Mouse (Mus musculus): Measurements from ENCODE around the gene Krt88. TPM values are rescaled to one million over a fixed set of nuclear protein-coding genes. Genes with fewer than 3 reads are reported as not detected.

Gene Krt88
- polyA plus RNA-seq, 1 experiment from 2014 or later = not detected

DNA sequence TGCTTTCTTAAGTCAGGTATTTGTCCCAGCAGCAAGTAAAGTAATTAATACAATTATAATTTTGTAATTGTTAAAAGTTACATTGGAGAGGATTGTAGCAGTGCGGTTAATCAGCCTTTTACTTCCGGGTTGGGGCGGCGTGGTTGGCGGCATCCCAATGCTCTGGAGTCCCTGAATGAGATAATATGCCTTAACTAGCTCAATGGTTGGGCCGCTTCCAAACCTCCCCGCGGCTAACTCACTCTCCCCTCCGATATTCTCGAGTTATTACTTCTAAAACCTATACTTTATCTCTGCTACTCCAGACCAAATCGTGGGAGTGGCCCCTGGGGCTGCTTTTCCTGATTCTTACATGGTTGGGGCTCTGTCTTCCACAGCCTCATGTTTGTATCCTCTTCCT lies 972 bp upstream of the Krt88 start:
- no peak overlapping the region for H3K27ac ChIP-seq
- no peak for ATAC-seq (ENCODE audit: low FRiP score)
- no peaks in the 10 kb centered on the region for H3K36me3 ChIP-seq (replicated peaks)
- no peak overlapping the region for H3K4me3 ChIP-seq (replicated peaks)
- no peaks in the 10 kb centered on the region for H3K9me3 ChIP-seq
- H3K4me2 ChIP-seq = no peak overlapping the region
- no peak overlapping the region for H3K9ac ChIP-seq
- 0 out of 2 replicates have a peak, but pooled peaks cover 2% of the 10 kb centered on the region for H3K27me3 ChIP-seq
- H3K4me1 ChIP-seq = no peaks in the 10 kb centered on the region
- WGBS = 70% methylated on average over 11 of the region's 11 CpGs

DNA sequence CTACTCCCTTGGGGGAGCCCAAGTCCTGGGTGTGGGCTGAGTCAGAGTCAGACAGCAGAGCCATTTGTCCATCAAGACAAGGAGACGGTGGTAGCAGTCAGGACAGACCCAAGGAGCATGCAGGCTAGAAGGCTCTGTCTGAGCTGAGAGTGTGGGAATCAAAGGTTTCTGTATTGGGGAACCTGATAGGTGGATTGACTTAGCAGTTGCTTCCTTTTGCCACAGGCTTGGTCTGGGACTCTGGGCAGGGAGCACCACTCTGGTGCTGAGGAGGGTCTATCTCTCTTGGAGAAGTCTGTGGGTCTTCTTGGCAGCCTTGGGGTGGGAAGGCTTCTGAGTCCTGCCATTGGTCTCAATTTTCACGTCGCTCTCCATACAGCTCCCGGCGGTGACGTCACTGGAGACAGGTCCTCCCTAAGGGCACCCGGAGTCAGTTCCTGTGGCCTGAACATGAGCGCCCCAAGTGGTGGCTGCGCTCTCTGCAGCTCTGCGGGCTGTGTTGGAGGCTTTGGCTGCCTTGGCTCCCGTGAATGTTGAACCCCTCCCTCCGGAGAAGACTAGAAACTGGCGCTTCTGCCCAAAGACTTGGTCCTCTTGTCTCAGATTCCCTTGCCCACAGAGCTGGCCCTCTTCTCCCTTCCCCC lies 5.7 kb downstream of the Krt88 start:
- no peak for ATAC-seq (ENCODE audit: low FRiP score)
- Histone ChIP-seq H3K4me1 (peaks cover 4% of the 10 kb centered on the region), H3K9ac (no peak overlapping the region), H3K36me3 (replicated peaks) (no peaks in the 10 kb centered on the region), H3K4me3 (replicated peaks) (no peak overlapping the region), H3K27me3 (0 out of 2 replicates have a peak, but pooled peaks cover 2% of the 10 kb centered on the region), H3K27ac (no peak overlapping the region), H3K9me3 (0 out of 2 replicates have a peak, but pooled peaks cover 2% of the 10 kb centered on the region), H3K4me2 (0 out of 2 replicates have a peak overlapping the region, but pooled peaks have one; percentile 21)
- WGBS = 6% methylated on average over 13 of the region's 13 CpGs

DNA sequence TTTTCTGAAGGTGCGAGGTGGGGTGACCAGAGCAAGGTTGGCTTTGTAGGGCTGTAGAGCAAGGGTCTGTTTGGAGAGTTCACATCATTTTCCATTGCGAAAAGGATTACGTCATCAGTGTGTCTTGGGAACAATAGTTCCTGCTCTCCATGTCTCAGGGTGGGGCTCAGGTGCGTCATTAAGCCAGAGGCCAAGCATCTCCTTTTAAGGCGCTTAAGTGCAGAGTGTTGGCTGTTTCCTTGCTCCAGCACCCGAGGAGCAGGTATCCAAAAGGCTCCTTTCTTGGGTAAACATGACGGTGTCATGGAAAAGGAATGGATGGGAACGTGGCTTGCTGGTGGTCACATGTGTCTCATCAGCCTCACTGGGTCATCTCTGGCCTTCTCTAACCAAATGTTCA lies 7.2 kb downstream of the Krt88 start:
- Histone ChIP-seq H3K9ac (no peak overlapping the region), H3K27me3 (no peaks in the 10 kb centered on the region), H3K36me3 (replicated peaks) (no peaks in the 10 kb centered on the region), H3K4me3 (replicated peaks) (no peak overlapping the region), H3K27ac (no peak overlapping the region), H3K9me3 (0 out of 2 replicates have a peak, but pooled peaks cover 2% of the 10 kb centered on the region), H3K4me1 (peaks cover 10% of the 10 kb centered on the region), H3K4me2 (no peak overlapping the region)
- no peak for ATAC-seq (ENCODE audit: low FRiP score)
- WGBS = 87% methylated on average over 8 of the region's 8 CpGs

DNA sequence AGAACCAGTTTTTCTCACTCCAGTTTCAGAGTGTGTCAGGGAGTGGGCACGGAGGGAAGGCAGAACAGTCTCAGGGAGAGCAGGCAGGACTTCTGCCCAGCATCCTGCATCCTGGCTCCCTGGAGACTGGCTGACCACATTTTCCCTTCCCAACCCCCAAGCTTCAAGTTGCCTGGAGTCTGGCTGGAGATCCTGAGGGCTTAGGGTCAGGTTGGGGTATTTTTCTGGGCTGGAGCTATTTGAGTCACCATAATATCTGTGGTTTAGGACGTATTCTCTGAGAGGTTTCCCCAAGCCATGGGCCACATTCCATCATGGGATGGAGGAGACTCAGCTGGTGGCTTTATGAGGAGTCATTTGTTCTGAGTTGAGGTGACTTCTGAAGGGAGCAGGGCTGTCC lies 7.7 kb downstream of the Krt88 start:
- Histone ChIP-seq H3K27me3 (no peaks in the 10 kb centered on the region), H3K4me1 (peaks cover 10% of the 10 kb centered on the region), H3K9ac (no peak overlapping the region), H3K4me3 (replicated peaks) (no peak overlapping the region), H3K27ac (no peak overlapping the region), H3K9me3 (0 out of 2 replicates have a peak, but pooled peaks cover 2% of the 10 kb centered on the region), H3K4me2 (no peak overlapping the region), H3K36me3 (replicated peaks) (no peaks in the 10 kb centered on the region)
- WGBS = 96% methylated on average over 2 of the region's 2 CpGs
- ATAC-seq (ENCODE audit: low FRiP score) = no peak

GRCm38 (mm10) chr15:101455891-101456290 lies 8.3 kb downstream of the Krt88 start:
- H3K4me3 ChIP-seq (replicated peaks) = no peak overlapping the region
- no peak for ATAC-seq (ENCODE audit: low FRiP score)

GRCm38 (mm10) chr15:101458361-101458930 lies 10.9 kb downstream of the Krt88 start:
- H3K36me3 ChIP-seq (replicated peaks) = no peaks in the 10 kb centered on the region
- WGBS = 56% methylated on average over 16 of the region's 16 CpGs
- H3K27me3 ChIP-seq = no peaks in the 10 kb centered on the region
- no peak overlapping the region for H3K9ac ChIP-seq
- peaks cover 6% of the 10 kb centered on the region for H3K4me1 ChIP-seq
- no peak overlapping the region for H3K27ac ChIP-seq
- H3K4me3 ChIP-seq (replicated peaks) = no peak overlapping the region
- H3K4me2 ChIP-seq = no peak overlapping the region
- no peak for ATAC-seq (ENCODE audit: low FRiP score)
- H3K9me3 ChIP-seq = 0 out of 2 replicates have a peak, but pooled peaks cover 2% of the 10 kb centered on the region

More at GRCm38 (mm10) chr15:101455891-101456290, 8.3 kb downstream of the Krt88 start:
- no peak overlapping the region for H3K27ac ChIP-seq
- 89% methylated on average over 6 of the region's 6 CpGs for WGBS
- no peak overlapping the region for H3K4me2 ChIP-seq
- no peak overlapping the region for H3K9ac ChIP-seq
- H3K4me1 ChIP-seq = peaks cover 10% of the 10 kb centered on the region
- H3K9me3 ChIP-seq = 0 out of 2 replicates have a peak, but pooled peaks cover 2% of the 10 kb centered on the region
- no peaks in the 10 kb centered on the region for H3K36me3 ChIP-seq (replicated peaks)
- no peaks in the 10 kb centered on the region for H3K27me3 ChIP-seq

DNA sequence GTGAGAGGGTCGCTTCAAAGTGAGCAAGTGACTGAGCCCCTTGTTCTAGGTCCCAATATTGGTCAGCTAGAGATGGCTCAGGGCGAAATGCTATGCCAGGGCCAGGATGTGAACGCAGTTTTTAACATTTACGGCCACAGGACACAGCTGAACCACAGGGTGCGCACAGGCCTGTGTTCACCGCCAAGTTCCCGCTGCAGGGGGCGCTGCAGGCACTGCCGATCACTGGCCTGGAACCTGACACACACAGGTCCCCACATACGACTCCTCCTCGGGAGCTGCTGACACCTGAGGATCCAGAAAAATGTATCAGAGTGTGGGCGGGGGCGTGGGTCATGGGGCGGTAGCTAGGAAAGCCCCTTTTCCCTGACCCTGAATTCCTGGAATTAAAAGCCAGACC lies 11.7 kb downstream of the Krt88 start:
- H3K4me1 ChIP-seq = peaks cover 6% of the 10 kb centered on the region
- H3K27ac ChIP-seq = no peak overlapping the region
- H3K9me3 ChIP-seq = 0 out of 2 replicates have a peak, but pooled peaks cover 2% of the 10 kb centered on the region
- H3K36me3 ChIP-seq (replicated peaks) = no peaks in the 10 kb centered on the region
- no peaks in the 10 kb centered on the region for H3K27me3 ChIP-seq
- 81% methylated on average over 14 of the region's 14 CpGs for WGBS
- no peak overlapping the region for H3K4me2 ChIP-seq
- no peak overlapping the region for H3K9ac ChIP-seq
- no peak overlapping the region for H3K4me3 ChIP-seq (replicated peaks)
- ATAC-seq (ENCODE audit: low FRiP score) = no peak

GRCm38 (mm10) chr15:101463651-101464050 lies 16.1 kb downstream of the Krt88 start, which contains the start of gene Krt81:
TSS of gene Krt81 (minus strand) at chr15:101463751.
- no peak within 1 kb of the TSS for H3K27ac ChIP-seq
- no peaks in the 10 kb centered on the region for H3K27me3 ChIP-seq
- H3K4me1 ChIP-seq = peaks cover 1% of the 10 kb centered on the region
- no peak within 1 kb of the TSS for H3K4me3 ChIP-seq (replicated peaks)
- no peaks in the 10 kb centered on the region for H3K9me3 ChIP-seq
- no peaks in the 10 kb centered on the region for H3K36me3 ChIP-seq (replicated peaks)
- H3K4me2 ChIP-seq = no peak within 1 kb of the TSS
- H3K9ac ChIP-seq = no peak within 1 kb of the TSS
- WGBS = 85% methylated on average over 13 of the region's 13 CpGs
- ATAC-seq (ENCODE audit: low FRiP score) = no peak

DNA sequence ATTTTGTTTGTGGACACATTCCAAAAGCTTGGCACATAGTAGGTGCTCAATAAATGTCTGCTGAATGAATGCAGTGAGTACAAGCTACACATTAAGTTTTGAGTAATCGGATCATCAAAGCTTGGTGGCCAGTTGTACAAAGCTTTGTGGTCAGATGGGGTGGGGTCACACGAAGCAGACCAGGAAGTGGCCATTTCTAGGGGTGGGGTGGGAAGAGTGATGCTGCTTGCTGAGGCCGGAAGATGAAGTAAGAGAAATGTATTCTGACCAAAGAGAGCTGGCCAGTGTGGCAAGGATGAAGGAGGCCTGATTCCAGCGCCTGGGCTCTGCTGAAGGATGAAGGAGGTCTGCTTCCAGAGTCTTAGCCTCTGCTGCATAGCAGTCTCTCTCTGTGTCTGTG lies 21.5 kb downstream of the Krt88 start:
- Histone ChIP-seq H3K4me2 (no peak overlapping the region), H3K27ac (no peak overlapping the region), H3K27me3 (no peaks in the 10 kb centered on the region), H3K4me1 (no peaks in the 10 kb centered on the region), H3K4me3 (replicated peaks) (no peak overlapping the region), H3K9me3 (no peaks in the 10 kb centered on the region), H3K36me3 (replicated peaks) (no peaks in the 10 kb centered on the region), H3K9ac (no peak overlapping the region)
- ATAC-seq (ENCODE audit: low FRiP score) = no peak
- WGBS = 85% methylated on average over 4 of the region's 4 CpGs

GRCm38 (mm10) chr15:101472952-101473528 lies 25.5 kb downstream of the Krt88 start, which contains the start of gene Krt86:
TSS of gene Krt86 (plus strand) at chr15:101473478.
- 35% methylated on average over 10 of the region's 10 CpGs for WGBS
- H3K36me3 ChIP-seq (replicated peaks) = no peaks in the 10 kb centered on the region

GRCm38 (mm10) chr15:101479007-101479665 lies 31.6 kb downstream of the Krt88 start:
- WGBS = 10% methylated on average over 31 of the region's 31 CpGs
- Histone ChIP-seq H3K9me3 (no peaks in the 10 kb centered on the region), H3K4me1 (peaks cover 12% of the 10 kb centered on the region), H3K4me2 (peak overlapping the region; percentile 66), H3K9ac (peak overlapping the region; percentile 5; the same call in 1 of the 2 replicates), H3K27ac (no peak overlapping the region), H3K27me3 (peaks cover 10% of the 10 kb centered on the region; the same call in 1 of the 2 replicates), H3K36me3 (replicated peaks) (no peaks in the 10 kb centered on the region), H3K4me3 (replicated peaks) (peak overlapping the region; percentile 27)
- ATAC-seq (ENCODE audit: low FRiP score) = 0 out of 2 replicates have a peak, but pooled peaks have one; percentile 27

More at GRCm38 (mm10) chr15:101472952-101473528, 25.5 kb downstream of the Krt88 start, which contains the start of gene Krt86:
- H3K9ac ChIP-seq = no peak within 1 kb of the TSS
- H3K27ac ChIP-seq = no peak within 1 kb of the TSS
- no peak for ATAC-seq (ENCODE audit: low FRiP score)
- no peaks in the 10 kb centered on the region for H3K4me1 ChIP-seq
- no peak within 1 kb of the TSS for H3K4me2 ChIP-seq
- H3K9me3 ChIP-seq = no peaks in the 10 kb centered on the region
- H3K4me3 ChIP-seq (replicated peaks) = no peak within 1 kb of the TSS
- peaks cover 10% of the 10 kb centered on the region; the same call in 1 of the 2 replicates for H3K27me3 ChIP-seq

DNA sequence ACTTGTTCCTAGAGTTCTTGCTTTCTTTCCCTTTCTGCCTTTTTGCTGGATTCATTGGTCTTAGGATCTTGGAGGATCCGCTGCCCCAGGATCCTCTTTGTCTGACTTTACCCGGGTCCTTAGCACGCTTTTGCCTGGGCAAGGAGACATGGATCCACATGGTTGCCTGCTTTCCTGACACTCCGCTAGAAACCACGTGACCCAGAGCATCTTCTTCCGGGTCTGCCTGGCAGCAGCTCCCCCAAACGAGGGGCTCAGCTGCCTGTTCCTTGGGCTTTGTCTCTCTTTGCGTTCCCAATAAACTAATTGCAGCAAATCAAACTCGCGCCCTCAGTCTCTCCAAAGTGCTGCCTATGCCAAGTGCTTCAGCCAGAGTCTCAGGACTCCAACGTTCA lies 32.1 kb downstream of the Krt88 start:
- no peaks in the 10 kb centered on the region for H3K36me3 ChIP-seq (replicated peaks)
- ATAC-seq (ENCODE audit: low FRiP score) = 0 out of 2 replicates have a peak, but pooled peaks have one; percentile 36
- H3K4me1 ChIP-seq = peaks cover 12% of the 10 kb centered on the region
- peaks cover 10% of the 10 kb centered on the region; the same call in 1 of the 2 replicates for H3K27me3 ChIP-seq
- H3K9me3 ChIP-seq = no peaks in the 10 kb centered on the region
- 39% methylated on average over 11 of the region's 11 CpGs for WGBS
- no peak overlapping the region for H3K27ac ChIP-seq
- peak overlapping the region; percentile 27 for H3K4me3 ChIP-seq (replicated peaks)
- 0 out of 2 replicates have a peak overlapping the region, but pooled peaks have one; percentile 5 for H3K9ac ChIP-seq
- peak overlapping the region; percentile 66 for H3K4me2 ChIP-seq
